Mouse (Mus musculus): ENCODE measurements at regions not wholly inside any gene's neighbourhood (a gene's known extent, or its start where the extent isn't known, plus 50 kb on each side); places are given as distances from the start of the nearest gene placed in this dataset.

GRCm38 (mm10) chr4:94361528-94362217, 194.7 kb upstream of the Gm10306 start:
- TF ChIP-seq EP300 (IDR thresholded peaks at IDR 0.05; ENCODE audit: insufficient read depth, low read depth, low read length) (no peak), CTCF (IDR thresholded peaks at IDR 0.05; ENCODE audit: low read depth, low read length) (no peak)

All from ES-Bruce4 (cell line).